Comparison of ENCODE assay signal across 9 mouse cellular contexts in the genomic region with DNA sequence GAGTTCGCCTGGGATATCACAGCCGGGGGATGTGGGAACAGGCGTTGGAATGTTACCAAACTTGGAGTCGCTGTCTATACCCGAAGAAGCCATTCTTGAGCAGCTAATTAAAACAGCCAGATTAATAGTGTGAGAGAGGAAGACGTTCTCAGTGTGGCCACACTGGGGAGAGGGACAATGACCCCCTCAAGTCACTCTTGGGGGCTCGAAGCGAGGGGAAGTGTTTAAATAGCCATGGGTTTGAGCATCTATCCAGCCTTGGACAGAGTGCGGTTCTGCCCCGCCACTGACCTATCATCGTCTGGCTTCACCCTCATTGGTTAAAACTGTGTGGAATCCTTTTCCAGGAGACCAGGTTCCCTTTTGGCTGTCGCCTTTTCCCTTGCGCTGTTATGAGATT. TPM values are rescaled to one million over a fixed set of nuclear protein-coding genes. Genes with fewer than 3 reads are reported as not detected.
DNase-seq lines count a peak whose midpoint lies in the region; ATAC-seq and TF ChIP-seq lines count a peak whose summit lies in the region.
"Had no signal": no experiment of that assay in that cellular context is flagged by ENCODE, and none has a peak within 500 bp of the region (broad histone marks: within the 10 kb centered on the region; RNA-seq: fewer than 3 reads in every experiment).

No protein-coding gene starts in this region.

- H3K36me3 ChIP-seq in heart, embryonic 13.5 days = no peaks in the 10 kb centered on the region
- no peaks in the 10 kb centered on the region for H3K36me3 ChIP-seq in E14TG2a.4 (ENCODE audit: insufficient read depth, low read length)
- H3K36me3 ChIP-seq in heart, embryonic 16.5 days (ENCODE audit: control insufficient read depth, insufficient read depth) = no peaks in the 10 kb centered on the region
- no peaks in the 10 kb centered on the region for H3K36me3 ChIP-seq in liver, embryonic 16.5 days (ENCODE audit: control insufficient read depth, insufficient read depth)

- peak overlapping the region; percentile 69 for H3K4me2 ChIP-seq in heart, embryonic 13.5 days
- H3K4me2 ChIP-seq in heart, embryonic 16.5 days (ENCODE audit: low read depth, low read length) = peak overlapping the region; percentile 73
- peak overlapping the region; percentile 51 for H3K4me2 ChIP-seq in liver, embryonic 16.5 days (ENCODE audit: low read depth, low read length)

- H3K27ac ChIP-seq in heart, embryonic 13.5 days (replicated peaks) = peak overlapping the region; percentile 97
- H3K27ac ChIP-seq in heart, embryonic 16.5 days (ENCODE audit: low read length) = peak overlapping the region; percentile 92
- peak overlapping the region; percentile 67 for H3K27ac ChIP-seq in liver, embryonic 16.5 days (ENCODE audit: low read length)
- no peak overlapping the region for H3K27ac ChIP-seq in cerebellum, adult 2 months (ENCODE audit: insufficient read depth, low read length)

- H3K4me1 ChIP-seq in heart, embryonic 13.5 days = peaks cover 84% of the 10 kb centered on the region
- H3K4me1 ChIP-seq in E14TG2a.4 (replicated peaks; ENCODE audit: low read depth, low read length) = peaks cover 99% of the 10 kb centered on the region
- peaks cover 66% of the 10 kb centered on the region for H3K4me1 ChIP-seq in heart, embryonic 16.5 days (ENCODE audit: control insufficient read depth, insufficient read depth, low read length)
- peaks cover 29% of the 10 kb centered on the region for H3K4me1 ChIP-seq in liver, embryonic 16.5 days (ENCODE audit: control insufficient read depth, low read depth, low read length)
- H3K4me1 ChIP-seq in cerebellum, adult 2 months (ENCODE audit: control insufficient read depth, insufficient read depth, low read length) = peaks cover 80% of the 10 kb centered on the region

- peak overlapping the region; percentile 39 for H3K4me3 ChIP-seq in heart, embryonic 13.5 days
- peak overlapping the region; percentile 73 for H3K4me3 ChIP-seq in E14TG2a.4 (replicated peaks; ENCODE audit: low read length)
- peak overlapping the region; percentile 44 for H3K4me3 ChIP-seq in heart, embryonic 16.5 days (ENCODE audit: low read length)
- no peak overlapping the region for H3K4me3 ChIP-seq in liver, embryonic 16.5 days (ENCODE audit: low read depth, low read length)
- H3K4me3 ChIP-seq in cerebellum, adult 2 months (replicated peaks; ENCODE audit: insufficient read depth, low read depth, low read length) = no peak overlapping the region

- ATAC-seq in heart, embryonic 13.5 days (ENCODE audit: extremely low read depth, insufficient number of reproducible peaks, low FRiP score, low TSS enrichment) = no peak
- ATAC-seq in heart, embryonic 16.5 days (replicated peaks; ENCODE audit: extremely low read depth, insufficient read depth, low FRiP score) = peak; percentile 5; the same call in 1 of the 2 replicates
- ATAC-seq in liver, embryonic 16.5 days (ENCODE audit: low read depth) = no peak

- no peak for TF ChIP-seq CTCF in E14TG2a.4 (conservative IDR thresholded peaks at IDR 0.05; ENCODE audit: low read length)
- TF ChIP-seq CTCF in cerebellum, adult 2 months (IDR thresholded peaks at IDR 0.05; ENCODE audit: borderline replicate concordance, insufficient read depth, low read depth, low read length) = no peak

- intact Hi-C loops in left cerebral cortex, postnatal 36 days (cut with DNase I) = no loop called here

- H3K9ac ChIP-seq in heart, embryonic 13.5 days = peak overlapping the region; percentile 75
- H3K9ac ChIP-seq in heart, embryonic 16.5 days (ENCODE audit: low read length) = peak overlapping the region; percentile 66
- H3K9ac ChIP-seq in liver, embryonic 16.5 days (ENCODE audit: low read depth, low read length) = no peak overlapping the region

- H3K27me3 ChIP-seq in heart, embryonic 13.5 days (replicated peaks) = no peaks in the 10 kb centered on the region
- no peaks in the 10 kb centered on the region for H3K27me3 ChIP-seq in E14TG2a.4 (ENCODE audit: insufficient read depth, low read length)
- H3K27me3 ChIP-seq in heart, embryonic 16.5 days (ENCODE audit: control insufficient read depth, insufficient read depth, low read length) = no peaks in the 10 kb centered on the region
- H3K27me3 ChIP-seq in liver, embryonic 16.5 days (ENCODE audit: control insufficient read depth, insufficient read depth, low read depth, low read length) = no peaks in the 10 kb centered on the region
- H3K27me3 ChIP-seq in cerebellum, adult 2 months (ENCODE audit: control insufficient read depth, insufficient read depth, low read length) = no peaks in the 10 kb centered on the region

- 9% methylated on average over 13 of the region's 13 CpGs for WGBS in heart, embryonic 13.5 days
- 12% methylated on average over 13 of the region's 13 CpGs for WGBS in heart, embryonic 16.5 days
- WGBS in liver, embryonic 16.5 days (ENCODE audit: insufficient replicate concordance) = 22% methylated on average over 13 of the region's 13 CpGs
- WGBS in cerebellum, adult 2 months = 40% methylated on average over 13 of the region's 13 CpGs

- no peaks in the 10 kb centered on the region for H3K9me3 ChIP-seq in heart, embryonic 13.5 days
- H3K9me3 ChIP-seq in E14TG2a.4 (ENCODE audit: low read length) = no peaks in the 10 kb centered on the region
- H3K9me3 ChIP-seq in heart, embryonic 16.5 days (replicated peaks; ENCODE audit: control insufficient read depth, low read length) = no peaks in the 10 kb centered on the region
- no peaks in the 10 kb centered on the region for H3K9me3 ChIP-seq in liver, embryonic 16.5 days (replicated peaks; ENCODE audit: control insufficient read depth, low read length)

- DNase-seq in heart, adult 8-10 months (ENCODE audit: low spot score) = no peak
- DNase-seq in left cerebral cortex, postnatal 36 days (ENCODE audit: low spot score in 2 of 2) = no peak
- DNase-seq in cerebellum, adult 2 months = no peak
- no peak for DNase-seq in kidney, adult 9 months

- no peak for TF ChIP-seq POLR2A in cerebellum, adult 2 months (IDR thresholded peaks at IDR 0.05; ENCODE audit: borderline replicate concordance, insufficient read depth, low read length)

RNA-seq across cellular contexts. Expression of gene Gm21969, which starts 4.6 kb away (rescaled TPM):
- polyA plus RNA-seq in heart, embryonic 13.5 days (2015; fragmentation: Nextera tagmentation; extraction: Ambion mirVana) = not detected in 2 replicates
- total RNA-seq in heart, adult 8-10 months (2022) = not detected
- polyA plus RNA-seq in heart, embryonic 16.5 days (2015; fragmentation: Nextera tagmentation; extraction: Ambion mirVana) = not detected in 2 replicates
- 0.02 TPM in 1 of 2 replicates, not detected in the other for polyA plus RNA-seq in liver, embryonic 16.5 days (2015; fragmentation: Nextera tagmentation; extraction: Ambion mirVana)
- total RNA-seq in left cerebral cortex, postnatal 36 days (2021) = not detected
- 0.03 and 0.05 TPM in 2 replicates for polyA plus RNA-seq in cerebellum, adult 2 months (2012; rRNA removed)
- total RNA-seq: layer of hippocampus, adult 8-10 months had no signal

RNA-seq across cellular contexts. Expression of gene Aldh4a1, which starts 24.3 kb away (rescaled TPM):
- 18.8 and 23.2 TPM in 2 replicates for polyA plus RNA-seq in heart, embryonic 13.5 days (2015; fragmentation: Nextera tagmentation; extraction: Ambion mirVana)
- 100 to 1,000 TPM in 2 of 4 experiments, 10 to 100 TPM in 2; 96.8 to 104 (median 101) TPM for total RNA-seq in heart, adult 8-10 months (2022)
- polyA plus RNA-seq in heart, embryonic 16.5 days (2015; fragmentation: Nextera tagmentation; extraction: Ambion mirVana) = 36.5 and 37.4 TPM in 2 replicates
- 97.4 and 110 TPM in 2 replicates for polyA plus RNA-seq in liver, embryonic 16.5 days (2015; fragmentation: Nextera tagmentation; extraction: Ambion mirVana)
- total RNA-seq in left cerebral cortex, postnatal 36 days (2021) = 10 to 100 TPM; 17.2 to 19.5 TPM
- 22.5 and 25.2 TPM in 2 replicates for polyA plus RNA-seq in cerebellum, adult 2 months (2012; rRNA removed)

RNA-seq across cellular contexts. Expression of gene Tas1r2, which starts 55.0 kb away (rescaled TPM):
- polyA plus RNA-seq in heart, embryonic 13.5 days (2015; fragmentation: Nextera tagmentation; extraction: Ambion mirVana) = not detected in 2 replicates
- not detected for total RNA-seq in heart, adult 8-10 months (2022)
- not detected in 2 replicates for polyA plus RNA-seq in heart, embryonic 16.5 days (2015; fragmentation: Nextera tagmentation; extraction: Ambion mirVana)
- polyA plus RNA-seq in liver, embryonic 16.5 days (2015; fragmentation: Nextera tagmentation; extraction: Ambion mirVana) = not detected in 2 replicates
- total RNA-seq in left cerebral cortex, postnatal 36 days (2021) = not detected
- not detected in 2 replicates for polyA plus RNA-seq in cerebellum, adult 2 months (2012; rRNA removed)
- total RNA-seq: layer of hippocampus, adult 8-10 months had no signal

Comparison
In these comparisons a context has a peak if more than half of its experiments do, and no peak if none do; other contexts are left out.
1. H3K4me3 ChIP-seq: peak in heart, embryonic 13.5 days (single experiment), E14TG2a.4 (single experiment) and heart, embryonic 16.5 days (single experiment); none in liver, embryonic 16.5 days (single experiment) and cerebellum, adult 2 months (single experiment).
2. Peak in every context shown above with its lines, with median percentiles within 50 percentile points of each other: H3K4me2 ChIP-seq.